Mouse (Mus musculus): ENCODE results near the gene Espl1.

Gene Espl1

DNA sequence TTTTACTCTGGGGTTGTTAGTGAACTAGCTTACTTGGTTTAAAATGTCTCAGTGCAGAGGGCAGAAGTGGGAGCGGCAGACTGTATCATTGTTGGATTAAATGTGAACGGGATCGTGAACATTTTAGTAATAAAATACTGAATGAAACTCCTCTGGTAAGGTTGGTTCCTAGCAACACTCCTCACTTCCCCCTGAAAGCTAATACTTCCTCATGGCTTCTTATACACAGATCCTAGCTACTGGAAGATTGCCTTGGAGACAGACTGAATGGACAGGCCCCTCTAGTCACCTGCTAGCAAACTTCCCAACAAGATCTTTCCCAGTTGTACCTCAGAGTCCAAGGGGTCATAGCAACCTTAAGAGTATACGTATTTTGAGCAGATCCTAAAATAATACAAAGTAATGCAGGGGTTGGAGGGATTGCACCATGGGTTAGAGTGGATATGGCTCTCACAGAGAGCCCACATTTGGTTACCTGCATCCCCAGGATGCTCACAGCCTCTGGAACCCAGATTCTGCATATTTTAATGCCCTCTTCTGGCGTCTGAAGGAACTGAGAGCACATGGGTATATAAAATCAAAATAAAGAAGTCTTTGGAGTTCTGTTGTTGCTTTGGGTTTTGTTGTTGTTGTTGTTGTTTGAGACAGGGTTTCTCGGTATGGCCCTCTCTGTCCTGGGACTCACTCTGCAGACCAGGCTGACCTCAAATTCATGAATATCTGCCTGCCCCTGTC lies 21.9 kb upstream of the Espl1 start:
- peak; percentile 42 for DNase-seq (ENCODE audit: low read depth, low spot score)

- peak; percentile 69 for DNase-seq (ENCODE audit: low read depth, low spot score)
Observed at GRCm38 (mm10) chr15:102278726-102279091, 17.4 kb upstream of the Espl1 start.

- peak; percentile 96 for DNase-seq (ENCODE audit: low read depth, low spot score)
Observed at GRCm38 (mm10) chr15:102279092-102279782, 16.8 kb upstream of the Espl1 start, which contains the start of gene Mfsd5. Gene Mfsd5 (plus strand): TSS chr15:102279454.

DNA sequence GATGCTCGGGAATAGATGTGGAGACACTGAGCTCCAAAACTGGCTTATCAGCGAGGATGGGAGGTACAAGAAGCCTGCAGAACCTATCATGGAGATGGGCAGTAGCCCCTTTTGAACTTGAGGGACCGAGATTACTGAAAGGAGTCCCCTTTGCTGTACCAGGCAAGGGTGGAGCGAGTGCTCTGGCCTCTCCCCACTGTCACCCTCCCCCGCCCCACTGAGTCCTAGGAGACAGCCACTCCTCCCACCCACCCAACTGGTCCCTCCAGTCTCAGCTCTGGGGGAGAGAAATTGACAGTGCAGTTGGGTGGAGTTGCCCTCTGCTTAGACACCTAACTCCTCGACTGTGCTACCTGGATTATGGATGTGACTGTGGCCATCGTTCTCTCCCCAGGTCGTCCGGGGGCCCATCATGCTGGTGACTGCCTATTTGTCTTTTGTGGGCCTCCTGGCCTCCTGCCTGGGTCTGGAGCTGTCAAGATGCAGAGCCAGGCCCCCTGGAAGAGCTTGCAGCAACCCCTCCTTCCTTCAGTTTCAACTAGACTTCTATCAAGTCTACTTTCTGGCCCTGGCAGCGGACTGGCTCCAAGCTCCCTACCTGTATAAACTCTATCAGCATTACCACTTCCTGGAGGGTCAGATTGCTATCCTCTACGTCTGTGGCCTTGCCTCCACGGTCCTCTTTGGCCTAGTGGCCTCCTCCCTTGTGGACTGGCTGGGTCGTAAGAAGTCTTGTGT lies 16.1 kb upstream of the Espl1 start:
- DNase-seq (ENCODE audit: low read depth, low spot score) = no peak

- no peak for DNase-seq (ENCODE audit: low read depth, low spot score)
Observed at GRCm38 (mm10) chr15:102280623-102281022, 15.4 kb upstream of the Espl1 start.

DNA sequence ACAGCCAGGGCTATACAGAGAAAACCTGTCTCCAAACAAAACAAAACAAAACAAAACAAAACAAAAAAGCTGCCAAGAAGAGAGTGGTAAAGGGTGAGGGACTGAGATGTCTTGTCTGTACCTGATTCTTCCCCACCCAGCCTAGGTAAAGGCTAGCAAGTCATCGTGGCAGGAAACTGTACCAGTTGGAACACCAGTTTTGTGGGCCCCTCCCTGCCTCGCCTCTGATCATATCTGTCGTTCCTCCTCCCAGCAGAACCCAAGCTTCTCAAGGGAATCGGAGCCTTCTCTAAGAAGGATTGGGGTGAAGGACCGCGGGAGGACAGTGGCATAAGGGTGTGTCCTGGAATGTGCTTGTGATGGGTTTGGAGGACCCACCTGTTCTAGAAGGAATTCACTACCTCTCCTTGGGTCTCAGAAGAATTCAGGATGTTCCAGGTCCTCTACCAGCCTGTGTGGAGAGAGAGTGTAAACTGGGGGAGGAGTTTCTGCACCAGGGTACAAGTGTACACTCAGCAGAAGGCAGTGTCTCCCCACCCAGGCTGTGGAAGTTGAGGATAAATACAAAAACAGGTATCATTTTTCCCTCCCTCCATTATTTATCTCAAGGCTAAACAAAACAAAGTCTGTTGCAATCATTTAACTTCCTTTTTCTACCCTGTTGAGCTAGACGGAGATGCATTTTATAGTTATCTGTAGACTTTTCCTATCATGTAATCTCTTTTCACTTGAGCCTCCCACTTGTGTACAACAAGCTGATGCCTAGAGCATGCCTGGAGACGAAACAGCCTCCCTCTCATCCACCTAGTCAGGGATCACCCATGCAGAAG lies 13.4 kb upstream of the Espl1 start:
- no peak for DNase-seq (ENCODE audit: low read depth, low spot score)

DNA sequence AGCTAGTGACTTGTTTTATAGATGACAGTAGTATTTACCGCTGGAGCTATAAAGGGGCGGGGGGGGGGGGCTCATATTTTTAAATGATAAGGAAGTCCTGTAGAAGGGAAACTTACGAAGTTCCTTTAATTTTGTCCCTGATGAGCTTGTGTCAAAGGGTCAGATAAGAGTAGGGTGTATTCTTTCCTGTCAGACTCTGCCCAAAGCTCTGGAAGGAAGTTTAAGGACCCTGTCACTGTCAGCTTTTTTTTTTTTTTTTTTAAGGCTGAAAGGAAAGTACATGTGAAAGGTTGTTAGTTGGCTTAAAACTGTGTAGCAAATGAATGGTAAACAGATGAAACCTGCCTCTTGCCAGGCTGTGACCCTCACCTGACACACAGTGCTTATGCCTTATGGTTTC lies 12.4 kb upstream of the Espl1 start:
- no peak for DNase-seq (ENCODE audit: low read depth, low spot score)

DNA sequence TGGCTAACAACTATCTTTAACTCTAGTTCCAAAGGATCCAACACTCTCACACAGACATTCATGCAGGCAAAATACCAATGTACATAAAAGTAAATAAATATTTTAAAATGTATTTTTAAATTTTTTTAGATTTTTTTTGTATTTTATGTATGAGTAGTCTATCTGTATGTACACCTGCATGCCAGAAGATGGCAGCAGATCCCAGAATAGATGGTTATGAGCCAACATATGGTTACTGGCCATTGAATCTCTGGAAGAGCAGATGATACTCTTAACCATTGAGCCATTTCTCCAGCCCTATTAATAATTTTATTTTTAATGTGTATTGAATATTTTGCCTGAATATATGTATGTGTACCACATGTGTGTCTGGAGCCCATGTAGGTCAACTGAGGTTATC lies 8.7 kb upstream of the Espl1 start:
- DNase-seq (ENCODE audit: low read depth, low spot score) = peak; percentile 59

DNA sequence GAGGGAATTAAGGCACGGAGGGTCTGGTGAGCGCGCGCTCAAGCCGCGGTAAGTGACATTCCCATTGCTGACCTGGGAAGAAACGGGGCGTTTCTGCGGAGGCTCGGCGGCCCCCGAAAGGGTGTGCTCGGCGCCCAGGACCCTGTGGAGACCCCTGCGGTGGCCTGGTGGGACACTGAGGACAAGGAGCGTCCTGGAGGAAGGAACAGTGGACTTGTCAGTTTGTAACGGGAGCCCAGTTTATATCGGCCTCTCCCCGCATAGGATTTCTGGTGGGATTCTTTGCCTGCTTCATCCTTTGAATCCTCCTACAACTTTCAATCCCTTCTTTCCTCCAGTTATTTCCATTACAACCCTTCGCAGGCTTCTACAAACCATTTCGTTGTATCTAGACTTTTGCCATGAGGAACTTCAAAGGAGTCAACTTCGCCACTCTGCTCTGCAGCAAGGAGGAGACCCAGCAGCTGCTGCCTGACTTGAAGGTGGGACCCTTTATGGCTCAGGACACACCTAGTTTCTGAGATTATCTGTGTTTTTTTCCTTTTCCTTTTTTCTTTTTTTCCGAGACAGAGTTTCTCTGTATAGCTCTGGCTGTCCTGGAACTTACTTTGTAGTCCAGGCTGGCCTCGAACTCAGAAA lies 421 bp downstream of the Espl1 start:
- DNase-seq (ENCODE audit: low read depth, low spot score) = peak; percentile 44

GRCm38 (mm10) chr15:102302542-102302941 lies 6.5 kb downstream of the Espl1 start:
- DNase-seq (ENCODE audit: low read depth, low spot score) = no peak

- no peak for DNase-seq (ENCODE audit: low read depth, low spot score)
Observed at GRCm38 (mm10) chr15:102308717-102309116, 12.7 kb downstream of the Espl1 start.

DNA sequence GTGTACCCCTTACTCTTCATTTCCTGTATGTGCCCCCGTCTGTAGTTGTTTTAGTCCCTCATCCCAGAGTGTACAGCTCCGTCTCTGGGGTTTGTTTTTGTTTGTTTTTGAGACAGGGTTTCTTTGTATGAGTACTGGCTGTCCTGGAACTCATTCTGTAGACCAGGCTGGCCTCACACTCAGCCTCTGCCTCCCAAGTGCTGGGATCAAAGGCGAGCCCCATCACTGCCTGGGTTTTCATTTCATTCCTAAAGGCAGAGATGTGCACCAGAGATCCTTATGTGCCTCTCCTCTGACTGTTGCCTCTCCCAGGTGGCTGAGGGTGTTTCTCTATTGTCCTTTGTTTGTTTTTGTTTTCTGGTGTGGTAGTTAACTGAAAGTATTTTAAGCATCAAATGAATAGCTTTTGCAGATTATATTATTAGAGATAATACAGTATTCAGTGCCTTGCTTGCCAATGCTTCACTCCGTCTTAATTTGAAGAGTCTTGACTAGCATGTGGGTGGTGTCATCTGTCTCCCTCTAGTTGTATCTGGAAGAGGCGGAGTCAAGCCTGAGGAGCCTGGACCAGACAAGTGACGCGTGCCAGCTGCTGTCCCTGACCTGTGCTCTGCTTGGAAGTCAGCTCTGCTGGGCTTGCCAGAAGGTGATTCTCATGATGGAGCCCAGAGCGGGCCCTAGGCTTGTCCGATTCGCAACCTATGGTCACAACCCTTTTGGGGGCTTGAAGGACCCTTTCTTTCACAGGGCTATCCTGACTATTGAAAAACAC lies 14.2 kb downstream of the Espl1 start:
- no peak for DNase-seq (ENCODE audit: low read depth, low spot score)

GRCm38 (mm10) chr15:102311489-102311888 lies 15.4 kb downstream of the Espl1 start:
- peak; percentile 48 for DNase-seq (ENCODE audit: low read depth, low spot score)

DNA sequence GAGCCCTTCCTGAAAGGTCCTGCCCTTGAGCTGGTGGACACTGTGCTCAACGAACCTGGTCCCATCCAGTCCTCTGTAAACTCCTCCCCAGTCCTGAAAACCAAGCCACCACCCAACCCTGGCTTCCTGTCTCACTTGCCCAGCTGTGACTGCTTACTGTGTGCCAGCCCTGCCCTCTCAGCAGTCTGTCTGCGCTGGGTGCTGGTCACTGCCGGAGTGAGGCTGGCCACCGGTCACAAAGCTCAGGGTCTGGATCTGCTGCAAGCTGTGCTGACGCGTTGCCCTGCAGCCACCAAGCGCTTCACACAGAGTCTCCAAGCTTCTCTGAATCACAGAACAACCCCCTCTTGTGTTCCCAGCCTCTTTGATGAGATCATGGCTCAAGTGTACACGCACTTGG lies 19.2 kb downstream of the Espl1 start:
- no peak for DNase-seq (ENCODE audit: low read depth, low spot score)

DNA sequence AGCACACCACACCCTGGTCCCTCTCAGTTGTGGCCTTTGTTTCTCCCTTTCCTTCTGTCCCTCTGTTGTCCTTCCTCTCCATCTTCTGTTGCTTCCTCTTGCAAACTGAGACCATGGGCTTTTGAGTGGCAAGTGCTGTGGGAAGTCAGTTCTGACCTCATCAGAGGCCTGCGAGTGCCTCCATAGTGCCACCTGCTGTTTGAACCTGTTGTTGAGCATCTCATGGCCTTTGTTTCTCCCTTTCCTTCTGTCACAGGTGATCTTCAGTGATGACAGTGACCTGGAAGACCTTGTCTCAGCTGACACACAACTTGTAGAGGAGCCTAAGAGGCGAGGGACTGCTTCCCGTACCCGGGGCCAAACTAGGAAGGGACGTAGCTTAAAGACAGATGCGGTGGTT lies 20.2 kb downstream of the Espl1 start:
- peak; percentile 49 for DNase-seq (ENCODE audit: low read depth, low spot score)

DNA sequence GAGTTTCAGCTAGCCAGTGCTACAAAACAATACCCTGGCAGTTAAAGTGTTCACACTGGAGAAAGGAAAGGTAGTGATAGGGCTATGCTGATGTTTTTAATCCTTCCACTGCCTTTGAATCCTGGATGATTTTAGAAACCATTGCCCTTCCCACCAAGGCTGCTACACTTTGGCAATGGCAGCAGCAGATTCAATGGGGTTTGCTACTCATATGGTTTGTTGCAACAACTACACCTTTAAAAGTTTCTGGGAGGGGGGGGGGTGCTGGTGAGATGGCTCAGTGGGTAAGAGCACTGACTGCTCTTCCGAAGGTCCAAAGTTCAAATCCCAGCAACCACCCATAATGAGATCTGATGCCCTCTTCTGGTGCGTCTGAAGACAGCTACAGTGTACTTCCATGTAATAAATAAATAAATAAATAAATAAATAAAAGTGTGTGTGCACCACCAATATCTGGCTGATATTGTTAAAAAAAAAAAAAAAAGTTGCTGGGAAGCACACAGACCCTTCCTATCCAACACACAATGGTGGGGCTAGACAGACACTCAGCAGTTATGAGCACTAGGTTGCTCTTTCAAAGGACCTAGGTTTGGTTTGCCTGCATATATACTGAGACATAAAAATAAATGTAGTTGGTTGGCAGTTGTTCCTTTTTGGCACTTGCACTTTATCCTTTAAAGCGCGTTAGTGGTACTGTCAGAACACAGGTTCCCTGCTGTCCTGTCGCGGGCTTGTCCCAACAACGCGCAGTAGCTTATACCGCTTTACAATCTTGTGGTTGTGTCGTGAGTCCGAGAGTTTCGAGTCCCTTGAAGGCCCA lies 28.8 kb downstream of the Espl1 start:
- peak; percentile 29 for DNase-seq (ENCODE audit: low read depth, low spot score)

GRCm38 (mm10) chr15:102326022-102326576 lies 30.0 kb downstream of the Espl1 start, which contains the start of gene Pfdn5:
Gene Pfdn5 (plus strand): TSS chr15:102326116.
- DNase-seq (ENCODE audit: low read depth, low spot score) = peak; percentile 88

DNA sequence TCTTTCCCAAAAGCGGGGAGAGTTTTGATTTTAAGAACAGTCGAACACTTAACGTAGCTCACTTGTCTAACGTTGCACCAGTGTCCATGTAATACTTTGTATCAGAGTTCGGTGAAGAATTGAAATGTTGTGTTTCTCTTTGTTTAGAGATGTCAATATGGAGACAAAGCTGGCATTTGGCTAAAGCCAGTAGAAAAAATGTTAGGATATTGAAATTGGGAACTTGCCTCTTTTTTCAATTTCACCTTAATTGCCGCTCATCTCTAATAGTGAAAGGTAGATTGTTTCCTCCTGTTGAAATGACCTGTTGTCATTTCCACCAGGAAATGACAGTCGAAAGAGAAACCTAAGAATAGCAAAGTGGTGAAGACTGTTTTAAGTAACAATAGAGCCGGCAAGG lies 30.8 kb downstream of the Espl1 start:
- DNase-seq (ENCODE audit: low read depth, low spot score) = no peak

- DNase-seq (ENCODE audit: low read depth, low spot score) = peak; percentile 93
Observed at GRCm38 (mm10) chr15:102331610-102332015, 35.5 kb downstream of the Espl1 start, which contains the start of gene Myg1. Gene Myg1 (plus strand): TSS chr15:102331709.
